Mouse (Mus musculus) heart, embryonic 11.5 days (tissue): ENCODE data around the gene Insig1. TPM values are rescaled to one million over a fixed set of nuclear protein-coding genes. Genes with fewer than 3 reads are reported as not detected.

ENCODE experiments used
- ATAC-seq: fragments of 200-750 bp; cut with Nextera tagmentation; replicated peaks from 2 replicates; pipeline ENCODE4 v1.8.0; 2017; ENCODE audit warnings: moderate library complexity; ENCODE audit not compliant: insufficient number of reproducible peaks, low FRiP score, low TSS enrichment
- H3K27ac ChIP-seq: fragments of 300-500 bp; sonication (generic); 2 replicates; pipeline ENCODE4 v1.5.1; 2014; ENCODE audit warnings: mild to moderate bottlenecking, low read depth, low read length
- H3K27me3 ChIP-seq: fragments of 300-500 bp; sonication (generic); 2 replicates; pipeline ENCODE4 v1.6.1; 2014; ENCODE audit warnings: mild to moderate bottlenecking, low read length, mixed read lengths; ENCODE audit not compliant: control insufficient read depth, insufficient read depth
- H3K36me3 ChIP-seq: fragments of 300-500 bp; sonication (generic); 2 replicates; pipeline ENCODE4 v1.6.1; 2014; ENCODE audit warnings: mild to moderate bottlenecking, low read length, moderate library complexity, mixed read lengths; ENCODE audit not compliant: control insufficient read depth, insufficient read depth
- H3K4me1 ChIP-seq: fragments of 300-500 bp; sonication (generic); 2 replicates; pipeline ENCODE4 v1.6.1; 2014; ENCODE audit warnings: low read length; ENCODE audit not compliant: control insufficient read depth, insufficient read depth
- H3K4me2 ChIP-seq: fragments of 300-500 bp; sonication (generic); 2 replicates; pipeline ENCODE4 v1.6.1; 2014; ENCODE audit warnings: mild to moderate bottlenecking, moderate library complexity
- H3K4me3 ChIP-seq: fragments of 300-500 bp; sonication (generic); 2 replicates; pipeline ENCODE4 v1.5.1; 2014; ENCODE audit warnings: low read depth, low read length
- H3K9ac ChIP-seq: fragments of 300-500 bp; sonication (generic); 2 replicates; pipeline ENCODE4 v1.6.1; 2014; ENCODE audit warnings: mild to moderate bottlenecking, low read depth, low read length, moderate library complexity
- H3K9me3 ChIP-seq: fragments of 300-500 bp; sonication (generic); replicated peaks from 2 replicates; pipeline ENCODE4 v1.6.1; 2016; ENCODE audit warnings: low read length; ENCODE audit not compliant: control insufficient read depth
- WGBS: fragments of 180-500 bp; shearing (Covaris S2); extraction: QIAGEN DNeasy Blood & Tissue Kit; methylation state at CpG from one replicate; pipeline ENCODE4 v1.1.7; 2014; ENCODE audit not compliant: insufficient replicate concordance; 5-methylcytosine and 5-hydroxymethylcytosine counted together
- polyA plus RNA-seq: library from polyadenylated mRNA; unstranded; fragments of >200 nt; fragmentation: Nextera tagmentation; extraction: Ambion mirVana; gene quantifications from 2 replicates; pipeline ENCODE4 v1.2.1, GENCODE M21; 2014

Insig1 gene
- polyA plus RNA-seq, 1 experiment from 2014 or later = 34.6 TPM

DNA sequence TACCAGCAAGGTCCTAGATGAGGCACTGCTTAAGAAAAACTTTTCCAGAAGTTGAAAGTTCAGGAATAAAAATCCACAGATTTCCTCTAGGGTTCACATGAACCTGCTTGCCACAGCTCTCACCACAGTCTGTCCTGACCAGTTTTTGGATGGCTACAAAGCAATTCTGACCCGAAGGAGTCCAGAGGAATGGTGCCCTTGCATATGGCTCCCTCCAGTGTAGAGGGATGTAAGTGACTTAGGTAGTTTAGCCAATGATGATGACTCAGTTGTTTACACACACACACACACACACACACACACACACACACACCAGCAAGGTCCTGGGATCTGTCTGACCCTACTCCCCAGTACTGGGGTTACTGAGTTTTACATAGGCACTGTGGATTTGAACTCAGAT is 19.4 kb downstream of the Insig1 start:
- Histone ChIP-seq H3K9me3 (no peaks in the 10 kb centered on the region), H3K36me3 (no peaks in the 10 kb centered on the region), H3K9ac (no peak overlapping the region), H3K27ac (no peak overlapping the region), H3K4me1 (no peaks in the 10 kb centered on the region), H3K4me2 (no peak overlapping the region), H3K4me3 (no peak overlapping the region), H3K27me3 (no peaks in the 10 kb centered on the region)
- no peak for ATAC-seq
- 46% methylated on average over 1 of the region's 1 CpGs for WGBS

- Histone ChIP-seq H3K4me2 (no peak overlapping the region), H3K36me3 (no peaks in the 10 kb centered on the region), H3K4me3 (no peak overlapping the region), H3K27me3 (no peaks in the 10 kb centered on the region), H3K4me1 (no peaks in the 10 kb centered on the region), H3K27ac (no peak overlapping the region), H3K9ac (no peak overlapping the region), H3K9me3 (no peaks in the 10 kb centered on the region)
- WGBS = 75% methylated on average over 3 of the region's 3 CpGs
- ATAC-seq = no peak
These were observed 21.2 kb downstream of the Insig1 start for GRCm38 (mm10) chr5:28092327-28092726.

- Histone ChIP-seq H3K27me3 (no peaks in the 10 kb centered on the region), H3K27ac (no peak overlapping the region), H3K9ac (no peak overlapping the region), H3K4me2 (no peak overlapping the region), H3K9me3 (no peaks in the 10 kb centered on the region), H3K4me1 (no peaks in the 10 kb centered on the region), H3K4me3 (no peak overlapping the region), H3K36me3 (no peaks in the 10 kb centered on the region)
- no peak for ATAC-seq
- 21% methylated on average over 4 of the region's 4 CpGs for WGBS
These were observed 22.7 kb downstream of the Insig1 start for GRCm38 (mm10) chr5:28093874-28094273.

DNA sequence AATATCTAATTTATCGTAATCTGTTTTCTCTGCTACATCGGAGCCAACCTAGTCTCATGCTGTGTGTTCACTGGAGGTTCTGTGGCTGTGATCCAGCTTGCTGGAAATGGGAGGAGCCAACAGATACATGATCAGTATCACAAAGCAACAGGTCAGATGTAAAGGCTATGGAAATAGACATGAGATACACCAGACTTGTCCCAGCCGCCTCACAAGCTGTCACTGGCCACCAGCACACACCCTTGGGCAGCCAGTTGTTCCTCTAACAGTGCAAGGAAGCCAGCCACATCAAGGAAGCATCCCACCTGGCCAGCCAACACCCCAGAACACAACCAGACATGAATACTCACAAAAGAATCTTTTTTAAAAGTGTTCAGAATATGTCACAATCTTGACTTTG is 23.2 kb downstream of the Insig1 start:
- 66% methylated on average over 3 of the region's 3 CpGs for WGBS
- no peaks in the 10 kb centered on the region for H3K27me3 ChIP-seq

DNA sequence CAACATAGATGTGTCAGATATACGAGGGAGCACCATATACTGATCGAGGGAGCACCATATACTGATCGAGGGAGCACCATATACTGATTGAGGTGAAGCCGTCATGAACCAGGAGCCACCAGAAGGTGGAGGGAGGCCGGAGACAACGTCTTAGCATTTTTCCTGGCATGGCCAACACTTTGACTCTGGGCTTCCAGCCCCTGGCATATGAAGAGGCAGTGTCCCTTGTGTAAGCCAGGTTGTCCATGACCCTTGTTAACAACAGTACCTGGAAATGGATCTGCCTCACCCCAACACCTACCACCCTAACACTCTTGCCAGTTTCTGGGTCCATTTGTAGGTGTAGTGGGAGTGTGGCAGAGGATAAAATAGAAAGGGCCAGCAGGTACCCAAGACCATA is 23.7 kb downstream of the Insig1 start:
- 68% methylated on average over 6 of the region's 6 CpGs for WGBS
- Histone ChIP-seq H3K36me3 (no peaks in the 10 kb centered on the region), H3K27ac (no peak overlapping the region), H3K4me3 (no peak overlapping the region), H3K9ac (no peak overlapping the region), H3K4me2 (no peak overlapping the region), H3K9me3 (no peaks in the 10 kb centered on the region), H3K4me1 (no peaks in the 10 kb centered on the region), H3K27me3 (no peaks in the 10 kb centered on the region)
- no peak for ATAC-seq

More for the DNA sequence above, 23.2 kb downstream of the Insig1 start:
- Histone ChIP-seq H3K4me2 (no peak overlapping the region), H3K27ac (no peak overlapping the region), H3K36me3 (no peaks in the 10 kb centered on the region), H3K9me3 (no peaks in the 10 kb centered on the region), H3K9ac (no peak overlapping the region), H3K4me1 (no peaks in the 10 kb centered on the region), H3K4me3 (no peak overlapping the region)
- ATAC-seq = no peak

DNA sequence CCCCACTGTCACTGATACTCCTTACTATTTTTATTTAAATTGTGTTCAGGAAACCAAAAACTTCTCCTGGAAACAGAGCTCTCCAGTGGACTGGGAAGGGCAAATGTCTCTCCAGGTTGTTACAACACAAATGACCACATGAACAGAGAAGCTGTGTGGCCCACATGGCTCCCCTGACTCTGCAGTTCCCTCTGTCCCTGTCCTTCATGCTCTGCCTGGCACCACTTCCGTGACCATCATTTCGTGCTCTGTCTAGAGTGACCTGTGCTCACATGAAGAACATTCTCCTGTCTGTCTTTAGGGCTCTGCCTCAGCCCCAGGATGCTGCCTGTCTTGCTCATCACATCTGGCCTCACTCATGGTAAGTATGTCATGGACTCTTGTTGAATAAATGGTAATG is 24.5 kb downstream of the Insig1 start:
- Histone ChIP-seq H3K4me3 (no peak overlapping the region), H3K9me3 (no peaks in the 10 kb centered on the region), H3K4me1 (no peaks in the 10 kb centered on the region), H3K36me3 (no peaks in the 10 kb centered on the region), H3K9ac (no peak overlapping the region), H3K4me2 (no peak overlapping the region), H3K27me3 (no peaks in the 10 kb centered on the region), H3K27ac (no peak overlapping the region)
- no peak for ATAC-seq
- WGBS = 74% methylated on average over 2 of the region's 2 CpGs

DNA sequence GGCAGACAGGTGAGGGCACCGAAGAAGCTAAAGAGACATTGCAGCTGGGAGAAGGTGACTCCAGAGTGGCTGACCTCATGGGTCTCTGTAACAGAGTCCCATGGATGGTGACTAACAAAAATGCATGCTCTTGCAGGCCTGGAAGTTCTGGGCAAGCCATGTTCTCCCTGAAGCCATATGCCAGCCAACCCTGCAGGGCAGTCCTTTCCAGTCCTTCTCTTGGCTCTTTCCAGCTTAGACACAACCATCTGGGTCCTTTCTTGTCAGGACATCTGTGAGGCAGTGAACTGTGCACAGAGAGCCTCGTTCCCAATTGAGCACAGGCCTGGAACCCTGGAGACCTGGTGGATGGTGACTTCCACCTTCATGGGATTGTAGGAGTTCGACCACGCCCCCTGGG is 35.8 kb downstream of the Insig1 start:
- Histone ChIP-seq H3K4me2 (no peak overlapping the region), H3K9me3 (no peaks in the 10 kb centered on the region), H3K27me3 (peaks cover 2% of the 10 kb centered on the region; the same call in 1 of the 2 replicates), H3K4me3 (no peak overlapping the region), H3K4me1 (no peaks in the 10 kb centered on the region), H3K27ac (no peak overlapping the region), H3K9ac (no peak overlapping the region), H3K36me3 (no peaks in the 10 kb centered on the region)
- ATAC-seq = no peak
- WGBS = 75% methylated on average over 4 of the region's 4 CpGs

DNA sequence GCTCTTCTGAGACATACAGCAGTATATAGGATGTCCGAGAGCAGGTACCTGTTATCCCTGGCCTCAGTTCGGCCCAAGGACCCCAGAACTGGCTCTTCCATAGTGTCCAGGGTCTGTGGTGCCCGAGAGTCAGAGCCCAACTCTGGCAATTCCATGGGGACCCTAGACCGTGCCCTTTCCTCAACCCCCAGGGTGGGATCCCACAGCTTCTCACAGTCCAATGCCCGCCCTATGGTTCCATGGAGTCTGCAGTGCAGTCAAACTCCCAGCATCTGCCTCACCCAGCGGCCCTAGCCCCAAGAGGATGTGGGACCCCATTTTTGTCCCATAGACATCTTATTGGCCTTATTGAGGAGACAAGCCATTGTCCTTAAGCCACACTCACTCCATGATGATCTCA is 36.8 kb downstream of the Insig1 start:
- ATAC-seq = no peak

DNA sequence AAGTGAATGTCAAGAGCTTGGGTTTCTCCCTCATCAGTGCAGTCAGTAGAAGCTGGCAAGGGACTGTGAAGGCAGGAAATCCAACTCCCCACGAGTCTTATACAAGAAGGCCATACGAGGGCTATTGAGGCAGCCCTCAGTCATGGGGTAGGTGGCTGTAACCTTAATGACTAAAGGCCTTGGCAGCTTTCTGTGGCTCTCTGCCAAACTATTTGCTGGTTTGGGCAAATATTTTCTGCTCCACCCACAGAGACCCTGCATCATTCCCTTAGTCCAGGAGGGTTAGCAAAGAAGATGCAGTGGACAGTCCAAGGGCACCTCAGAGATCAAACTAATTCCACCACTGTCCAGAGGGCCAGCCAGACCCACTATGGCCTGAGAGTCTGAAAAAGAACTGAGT is 39.7 kb downstream of the Insig1 start:
- peaks cover 5% of the 10 kb centered on the region; the same call in 1 of the 2 replicates for H3K27me3 ChIP-seq
- H3K4me1 ChIP-seq = no peaks in the 10 kb centered on the region
- no peak overlapping the region for H3K4me2 ChIP-seq
- ATAC-seq = no peak
- no peaks in the 10 kb centered on the region for H3K9me3 ChIP-seq
- H3K27ac ChIP-seq = no peak overlapping the region
- 63% methylated on average over 2 of the region's 2 CpGs for WGBS
- H3K9ac ChIP-seq = no peak overlapping the region
- H3K36me3 ChIP-seq = no peaks in the 10 kb centered on the region
- no peak overlapping the region for H3K4me3 ChIP-seq

More for the DNA sequence above, 36.8 kb downstream of the Insig1 start:
- Histone ChIP-seq H3K4me1 (no peaks in the 10 kb centered on the region), H3K27me3 (peaks cover 2% of the 10 kb centered on the region; the same call in 1 of the 2 replicates), H3K4me3 (no peak overlapping the region), H3K27ac (no peak overlapping the region), H3K9me3 (no peaks in the 10 kb centered on the region), H3K9ac (no peak overlapping the region), H3K4me2 (no peak overlapping the region), H3K36me3 (no peaks in the 10 kb centered on the region)
- whole genome bisulfite sequencing = 62% methylated on average over 6 of the region's 6 CpGs
